Mouse (Mus musculus) macrophage (primary cell): ENCODE measurements around the gene Ttc13. TPM values are rescaled to one million over a fixed set of nuclear protein-coding genes. Genes with fewer than 3 reads are reported as not detected.

Experiments used
- H3K27ac ChIP-seq: fragments of 350-480 bp; formaldehyde crosslinking; 2 replicates; pipeline ENCODE4 v1.9.0; 2021
- H3K36me3 ChIP-seq: fragments of 350-480 bp; formaldehyde crosslinking; 2 replicates; pipeline ENCODE4 v1.9.0; 2021; ENCODE audit errors: inconsistent target
- H3K4me3 ChIP-seq: fragments of 350-480 bp; formaldehyde crosslinking; 2 replicates; pipeline ENCODE4 v1.9.0; 2021; ENCODE audit errors: inconsistent target
- H3K79me2 ChIP-seq: fragments of 350-480 bp; formaldehyde crosslinking; 2 replicates; pipeline ENCODE4 v1.9.0; 2021; ENCODE audit errors: inconsistent target
- WGBS: methylation state at CpG from one replicate; pipeline ENCODE4 v1.1.7; 2026; ENCODE audit warnings: inconsistent platforms; ENCODE audit not compliant: missing documents; 5-methylcytosine and 5-hydroxymethylcytosine counted together
- polyA plus RNA-seq: library from polyadenylated mRNA; stranded (reverse); fragments of 250-400 nt; gene quantifications from 3 replicates; pipeline ENCODE4 v1.2.4, GENCODE M21; 2018; ENCODE audit warnings: inconsistent platforms
- total RNA-seq, 78 experiments: library from RNA; depleted of rRNA; stranded (reverse); fragments of 250-400 nt; gene quantifications; 1 replicate in 9 of 78; 2 replicates in 24 of 78; 3 replicates in 43 of 78; 4 replicates in 2 of 78; pipeline ENCODE4 v1.2.4; 2018; ENCODE audit warnings: inconsistent platforms in 56 of 78

The Ttc13 gene
- total RNA-seq (2018; cell fraction: chromatin; rRNA removed) = 100 to 1,000 TPM in 11 of 26 experiments, 10 to 100 TPM in 15; 17.5 to 134 (median 93.8) TPM
- total RNA-seq (2018; cell fraction: cytosol; rRNA removed) = 10 to 100 TPM; 10.8 to 35.4 (median 21.1) TPM
- total RNA-seq (2018; cell fraction: nucleus; rRNA removed) = 100 to 1,000 TPM in 2 of 26 experiments, 10 to 100 TPM in 24; 17.0 to 119 (median 48.7) TPM
- polyA plus RNA-seq = 27.1 to 40.1 TPM (median 37.6 TPM) in 3 replicates

- WGBS = under 1% methylated on average over 51 of the region's 59 CpGs
- Histone ChIP-seq H3K4me3 (peak within 1 kb of the TSS; percentile 71), H3K27ac (peak within 1 kb of the TSS; percentile 25; the same call in 1 of the 2 replicates), H3K36me3 (peaks cover 10% of the 10 kb centered on the region; the same call in 1 of the 2 replicates), H3K79me2 (peaks cover 46% of the 10 kb centered on the region)
These were observed at the start of gene Ttc13, which contains the start of gene Arv1 for GRCm38 (mm10) chr8:124721862-124722515. Gene Ttc13, minus strand, starts transcription at chr8:124721983. Gene Arv1, plus strand, starts transcription at chr8:124722139.

- H3K27ac ChIP-seq = no peak overlapping the region
These were observed 41.3 kb upstream of the Ttc13 start for GRCm38 (mm10) chr8:124763061-124763460.

GRCm38 (mm10) chr8:124758544-124758943 lies 36.8 kb upstream of the Ttc13 start:
- WGBS = 38% methylated on average over 3 of the region's 3 CpGs
- Histone ChIP-seq H3K27ac (no peak overlapping the region), H3K4me3 (no peak overlapping the region), H3K36me3 (no peaks in the 10 kb centered on the region), H3K79me2 (no peaks in the 10 kb centered on the region)

More at GRCm38 (mm10) chr8:124763061-124763460, 41.3 kb upstream of the Ttc13 start:
- Histone ChIP-seq H3K79me2 (no peaks in the 10 kb centered on the region), H3K4me3 (no peak overlapping the region), H3K36me3 (no peaks in the 10 kb centered on the region)
- WGBS = 85% methylated on average over 7 of the region's 7 CpGs

GRCm38 (mm10) chr8:124756601-124757000 lies 34.8 kb upstream of the Ttc13 start:
- H3K27ac ChIP-seq = no peak overlapping the region
- H3K4me3 ChIP-seq = no peak overlapping the region
- 53% methylated on average over 5 of the region's 5 CpGs for WGBS
- no peaks in the 10 kb centered on the region for H3K36me3 ChIP-seq
- H3K79me2 ChIP-seq = no peaks in the 10 kb centered on the region

GRCm38 (mm10) chr8:124756153-124756552 lies 34.4 kb upstream of the Ttc13 start:
- H3K27ac ChIP-seq = no peak overlapping the region
- no peaks in the 10 kb centered on the region for H3K79me2 ChIP-seq
- H3K4me3 ChIP-seq = no peak overlapping the region
- H3K36me3 ChIP-seq = no peaks in the 10 kb centered on the region
- 51% methylated on average over 2 of the region's 2 CpGs for WGBS

- Histone ChIP-seq H3K36me3 (no peaks in the 10 kb centered on the region), H3K27ac (no peak overlapping the region), H3K4me3 (no peak overlapping the region), H3K79me2 (no peaks in the 10 kb centered on the region)
- WGBS = 82% methylated on average over 8 of the region's 8 CpGs
These were observed 33.7 kb upstream of the Ttc13 start for GRCm38 (mm10) chr8:124755481-124755880.

- 73% methylated on average over 4 of the region's 4 CpGs for WGBS
These were observed 33.0 kb upstream of the Ttc13 start for GRCm38 (mm10) chr8:124754792-124755190.

GRCm38 (mm10) chr8:124754101-124754791 lies 32.5 kb upstream of the Ttc13 start:
- H3K27ac ChIP-seq = no peak overlapping the region

More at GRCm38 (mm10) chr8:124754792-124755190, 33.0 kb upstream of the Ttc13 start:
- Histone ChIP-seq H3K36me3 (no peaks in the 10 kb centered on the region), H3K4me3 (no peak overlapping the region), H3K27ac (no peak overlapping the region), H3K79me2 (no peaks in the 10 kb centered on the region)

GRCm38 (mm10) chr8:124752325-124752862 lies 30.6 kb upstream of the Ttc13 start:
- Histone ChIP-seq H3K79me2 (no peaks in the 10 kb centered on the region), H3K36me3 (no peaks in the 10 kb centered on the region), H3K4me3 (no peak overlapping the region), H3K27ac (no peak overlapping the region)
- WGBS = 47% methylated on average over 21 of the region's 21 CpGs

More at GRCm38 (mm10) chr8:124754101-124754791, 32.5 kb upstream of the Ttc13 start:
- H3K36me3 ChIP-seq = no peaks in the 10 kb centered on the region
- WGBS = 60% methylated on average over 11 of the region's 11 CpGs
- H3K4me3 ChIP-seq = no peak overlapping the region
- no peaks in the 10 kb centered on the region for H3K79me2 ChIP-seq

GRCm38 (mm10) chr8:124751709-124752173 lies 30.0 kb upstream of the Ttc13 start, which contains the start of gene Fam89a:
Gene Fam89a, minus strand, starts transcription at chr8:124751832.
- H3K36me3 ChIP-seq = no peaks in the 10 kb centered on the region

GRCm38 (mm10) chr8:124751191-124751590 lies 29.4 kb upstream of the Ttc13 start:
- Histone ChIP-seq H3K27ac (no peak overlapping the region), H3K36me3 (no peaks in the 10 kb centered on the region), H3K79me2 (no peaks in the 10 kb centered on the region), H3K4me3 (no peak overlapping the region)
- WGBS = 4% methylated on average over 31 of the region's 31 CpGs

More at GRCm38 (mm10) chr8:124751709-124752173, 30.0 kb upstream of the Ttc13 start, which contains the start of gene Fam89a:
- WGBS = 2% methylated on average over 22 of the region's 41 CpGs
- H3K79me2 ChIP-seq = no peaks in the 10 kb centered on the region
- no peak within 1 kb of the TSS for H3K27ac ChIP-seq
- H3K4me3 ChIP-seq = no peak within 1 kb of the TSS

- Histone ChIP-seq H3K4me3 (no peak overlapping the region), H3K27ac (no peak overlapping the region), H3K36me3 (no peaks in the 10 kb centered on the region), H3K79me2 (no peaks in the 10 kb centered on the region)
- 86% methylated on average over 13 of the region's 13 CpGs for WGBS
These were observed 24.9 kb upstream of the Ttc13 start for GRCm38 (mm10) chr8:124746661-124747060.

GRCm38 (mm10) chr8:124739268-124739667 lies 17.5 kb upstream of the Ttc13 start:
- Histone ChIP-seq H3K36me3 (peaks cover 2% of the 10 kb centered on the region; the same call in 1 of the 2 replicates), H3K4me3 (no peak overlapping the region), H3K27ac (no peak overlapping the region), H3K79me2 (no peaks in the 10 kb centered on the region)
- WGBS = 100% methylated on average over 1 of the region's 1 CpGs

GRCm38 (mm10) chr8:124735371-124735911 lies 13.7 kb upstream of the Ttc13 start:
- WGBS = 100% methylated on average over 3 of the region's 3 CpGs
- no peak overlapping the region for H3K27ac ChIP-seq
- H3K36me3 ChIP-seq = peaks cover 21% of the 10 kb centered on the region; the same call in 1 of the 2 replicates
- H3K79me2 ChIP-seq = no peaks in the 10 kb centered on the region
- no peak overlapping the region for H3K4me3 ChIP-seq
